Mouse (Mus musculus) adrenal gland, postnatal 4 days (tissue): Measurements from ENCODE around the gene Prph. TPM values are rescaled to one million over a fixed set of nuclear protein-coding genes. Genes with fewer than 3 reads are reported as not detected.

ENCODE experiments used
- DNase-seq, 2 experiments: peaks; one replicate each; pipeline ENCODE4 v3.0.0; 2021 to 2022; ENCODE audit warnings: low spot score in 2 of 2, mixed read lengths in 2 of 2
- microRNA-seq: library from miRNA; unstranded; fragments of <30 nt; microRNA quantifications from one replicate; pipeline ENCODE4 v1.2.0, GENCODE M21; 2021
- total RNA-seq, 2 experiments: library from RNA; stranded (reverse); gene quantifications; 2 replicates each; pipeline ENCODE4 v1.2.3; 2021

Gene Prph
- total RNA-seq, 2 experiments from 2014 or later, result 26.7 to 68.4 TPM

GRCm38 (mm10) chr15:99096061-99096793 is 41.3 kb downstream of the Prph start:
- no peak for DNase-seq

GRCm38 (mm10) chr15:99096831-99097500 is 42.0 kb downstream of the Prph start:
- DNase-seq, result no peak

DNA sequence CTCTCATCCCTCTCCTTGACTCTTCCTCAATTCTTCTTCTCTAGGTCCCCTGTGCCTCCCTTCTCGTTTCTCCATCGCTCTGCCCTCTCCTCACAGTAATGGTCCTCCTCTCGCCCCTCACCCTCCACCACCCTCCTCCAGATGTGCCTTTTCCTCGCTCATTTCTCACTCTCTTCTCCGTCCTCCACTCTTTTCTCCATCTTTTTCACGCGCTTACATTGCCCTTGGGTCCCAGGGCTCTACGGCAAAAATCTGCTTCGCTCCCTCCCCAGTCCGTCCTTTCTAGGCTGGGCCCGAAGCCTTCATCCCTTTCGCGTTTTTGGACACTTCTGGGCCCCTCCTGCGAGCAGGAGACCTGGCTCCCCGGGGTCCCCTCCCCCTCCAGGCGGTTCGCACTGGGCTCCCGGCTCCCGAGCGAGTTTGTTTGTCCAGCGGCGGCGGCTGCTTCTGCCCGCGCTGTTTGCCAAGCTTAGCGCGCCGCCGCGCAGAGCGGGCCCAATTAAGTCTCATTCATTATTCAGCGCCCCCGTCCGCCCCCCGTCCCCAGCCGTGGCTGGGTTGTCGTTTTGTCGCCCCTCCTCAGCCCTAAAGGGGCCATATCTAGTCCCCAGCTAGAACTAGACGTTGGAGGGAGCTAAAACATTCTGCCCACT is 43.0 kb downstream of the Prph start:
- DNase-seq, result no peak

GRCm38 (mm10) chr15:99098493-99098861 is 43.5 kb downstream of the Prph start:
- no peak for DNase-seq

DNA sequence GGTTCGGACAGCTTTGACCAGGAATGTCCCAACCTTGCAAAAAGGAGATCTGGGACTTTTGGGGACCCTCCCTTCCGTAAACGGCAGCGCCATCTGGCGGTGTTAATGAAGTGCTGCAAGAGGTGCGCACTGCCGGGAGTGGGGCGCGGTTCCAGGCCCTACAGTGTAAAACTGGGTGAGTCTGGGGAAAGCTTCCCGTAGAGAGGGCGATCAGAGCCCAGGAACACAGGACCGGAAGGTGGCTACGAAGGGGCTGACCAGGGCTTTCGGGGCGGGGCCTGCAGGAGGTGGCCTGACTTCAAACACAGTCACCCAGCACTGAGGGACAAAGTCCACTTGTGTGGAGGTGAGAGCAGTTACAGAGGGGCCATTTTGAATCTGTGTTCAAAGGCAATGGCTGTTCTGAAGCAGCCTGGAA is 44.2 kb downstream of the Prph start:
- DNase-seq, result no peak

DNA sequence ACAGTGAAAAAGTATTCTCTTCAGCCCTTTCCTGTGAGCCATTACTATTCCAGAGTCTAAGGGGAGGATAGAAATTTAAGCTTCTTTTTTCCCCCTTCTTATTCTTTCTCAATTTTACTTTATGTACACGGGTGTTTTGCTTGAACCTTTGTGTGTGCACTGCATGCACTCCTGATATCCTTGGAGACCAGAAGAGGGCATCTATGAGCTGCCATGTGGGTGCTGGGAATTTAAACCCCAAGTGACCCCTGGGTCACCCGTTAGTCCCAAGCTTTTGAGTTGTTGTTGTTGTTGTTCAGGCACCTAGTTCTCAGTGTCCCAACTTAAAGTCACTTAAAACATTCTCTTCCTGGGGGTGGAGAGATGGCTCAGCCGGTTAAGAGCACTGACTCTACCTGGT is 45.0 kb downstream of the Prph start:
- no peak for DNase-seq

DNA sequence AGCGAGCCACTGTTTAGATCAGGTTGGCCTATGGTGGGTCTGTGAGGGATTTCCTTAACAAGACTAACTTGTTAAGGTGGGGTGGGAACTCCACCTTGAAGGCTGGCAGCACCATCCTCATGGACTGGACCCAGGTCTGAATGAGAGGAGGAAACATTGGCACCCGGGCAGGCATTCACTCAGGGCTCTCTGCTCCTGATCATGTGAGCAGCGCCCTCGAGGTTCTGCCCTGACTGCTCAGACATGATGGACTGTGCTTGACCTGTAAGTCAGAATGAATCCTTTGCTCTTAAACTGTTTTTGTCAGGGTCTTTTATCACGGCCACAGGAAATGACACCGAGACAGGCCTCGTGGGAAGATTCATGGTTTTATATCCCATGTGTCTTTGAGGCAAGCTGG is 50.3 kb downstream of the Prph start:
- DNase-seq, result no peak

GRCm38 (mm10) chr15:99107866-99108265 is 52.9 kb downstream of the Prph start:
- no peak for DNase-seq

Small RNA genes lying within 50 kb of the gene (microRNA-seq; reads per million reads assigned to microRNA genes)
- not detected for gene Mir6960

Other genes with a start within 250 kb of the Prph start
- gene Ddn, start 245.7 kb upstream of the Prph start, total RNA-seq, result 1 to 10 TPM in 1 of 2 experiments, under 1 TPM in 1; 0.76 to 4.2 TPM
- gene Prkag1, start 223.7 kb upstream of the Prph start, total RNA-seq, result 10 to 100 TPM; 66.4 to 68.2 TPM
- 10 to 100 TPM; 68.9 to 71.5 TPM for gene Kmt2d, start 184.0 kb upstream of the Prph start, total RNA-seq
- gene Rhebl1, start 160.6 kb upstream of the Prph start, total RNA-seq, result 1 to 10 TPM; 3.9 to 6.2 TPM
- 1 to 10 TPM; 2.1 to 2.9 TPM for gene Dhh, start 156.6 kb upstream of the Prph start, total RNA-seq
- 10 to 100 TPM; 41.5 to 45.9 TPM for gene Lmbr1l, start 136.9 kb upstream of the Prph start, total RNA-seq
- gene Tuba1b, start 120.6 kb upstream of the Prph start, total RNA-seq, result 100 to 1,000 TPM; 512 to 526 TPM
- not detected for gene Gm49450, start 101.6 kb upstream of the Prph start, total RNA-seq
- gene Tuba1a, start 101.5 kb upstream of the Prph start, total RNA-seq, result 100 to 1,000 TPM; 323 to 446 TPM
- gene Tuba1c, start 25.3 kb upstream of the Prph start, total RNA-seq, result 100 to 1,000 TPM; 200 to 217 TPM
- 10 to 100 TPM; 14.5 to 17.1 TPM for gene Troap, start 19.4 kb downstream of the Prph start, total RNA-seq
- under 1 TPM in 1 of 2 experiments, not detected in 1; 0.20 TPM for gene C1ql4, start 32.6 kb downstream of the Prph start, total RNA-seq
- 1 to 10 TPM; 3.7 to 6.4 TPM for gene Dnajc22, start 38.0 kb downstream of the Prph start, total RNA-seq
- gene Spats2, start 70.7 kb downstream of the Prph start, total RNA-seq, result 10 to 100 TPM; 30.7 to 34.1 TPM
- gene Kcnh3, start 169.7 kb downstream of the Prph start, total RNA-seq, result 1 to 10 TPM; 3.8 to 6.7 TPM
- 10 to 100 TPM; 72.0 to 72.8 TPM for gene Mcrs1, start 196.8 kb downstream of the Prph start, total RNA-seq
- gene Prpf40b, start 239.9 kb downstream of the Prph start, total RNA-seq, result 10 to 100 TPM; 68.7 to 77.8 TPM
- gene Fam186b, start 240.7 kb downstream of the Prph start, total RNA-seq, result 1 to 10 TPM; 1.6 to 2.4 TPM